Mouse (Mus musculus) MEL (cell line): ENCODE measurements around the gene Cox17. TPM values are rescaled to one million over a fixed set of nuclear protein-coding genes. Genes with fewer than 3 reads are reported as not detected.

Source experiments
- DNase-seq: peaks from one replicate; pipeline ENCODE4 v3.0.0; 2011; ENCODE audit warnings: low read depth, low spot score
- H3K27ac ChIP-seq: 2 replicates; pipeline ENCODE4 v1.5.1; 2012; ENCODE audit warnings: low read depth, mild to moderate bottlenecking, control low read depth, low read length, moderate library complexity; ENCODE audit not compliant: control insufficient read depth
- H3K27me3 ChIP-seq, 2 experiments: fragments of 150-350 bp in 1 of 2; sonication (generic) in 1 of 2; 2 replicates each; pipeline ENCODE4 v1.6.1; 2012; ENCODE audit warnings: low read length in 2 of 2, mild to moderate bottlenecking in 2 of 2, improper control_type of control experiment in 1 of 2, moderate library complexity in 1 of 2; ENCODE audit not compliant: insufficient read depth in 2 of 2, control insufficient read depth in 1 of 2
- H3K36me3 ChIP-seq, 2 experiments: 2 replicates each; pipeline ENCODE4 v1.6.1; 2012 to 2014; ENCODE audit warnings: low read length in 2 of 2, improper control_type of control experiment in 1 of 2, inconsistent platforms in 1 of 2, mild to moderate bottlenecking in 1 of 2; ENCODE audit not compliant: insufficient read depth in 2 of 2, control insufficient read depth in 1 of 2
- H3K4me1 ChIP-seq, 2 experiments: fragments of 150-350 bp in 1 of 2; sonication (generic) in 1 of 2; 2 replicates each; pipeline ENCODE4 v1.6.1; 2012; ENCODE audit warnings: low read length in 2 of 2, improper control_type of control experiment in 1 of 2, mild to moderate bottlenecking in 1 of 2; ENCODE audit not compliant: insufficient read depth in 2 of 2, control insufficient read depth in 1 of 2
- H3K4me3 ChIP-seq, 2 experiments: fragments of 150-350 bp in 1 of 2; sonication (generic) in 1 of 2; 2 replicates each; pipeline ENCODE4 v1.5.1; 2012; ENCODE audit warnings: low read depth in 2 of 2, low read length in 2 of 2, mild to moderate bottlenecking in 2 of 2, moderate library complexity in 2 of 2, control low read depth in 1 of 2, improper control_type of control experiment in 1 of 2; ENCODE audit not compliant: control insufficient read depth in 1 of 2, insufficient read depth in 1 of 2
- H3K79me2 ChIP-seq: 2 replicates; pipeline ENCODE4 v1.6.1; 2012; ENCODE audit warnings: mild to moderate bottlenecking, low read length, moderate library complexity; ENCODE audit not compliant: control insufficient read depth, poor library complexity, insufficient read depth
- H3K9ac ChIP-seq: 2 replicates; pipeline ENCODE4 v1.6.1; 2012; ENCODE audit warnings: low read depth, mild to moderate bottlenecking, control low read depth, low read length, moderate library complexity; ENCODE audit not compliant: control insufficient read depth, poor library complexity, severe bottlenecking
- H3K9me3 ChIP-seq: fragments of 150-350 bp; sonication (generic); replicated peaks from 2 replicates; pipeline ENCODE4 v1.6.1; 2012; ENCODE audit warnings: mild to moderate bottlenecking, low read length, improper control_type of control experiment, moderate library complexity; ENCODE audit not compliant: insufficient read depth
- BHLHE40 ChIP-seq: IDR thresholded peaks from 2 replicates; pipeline ENCODE4 v1.6.1; 2012; ENCODE audit warnings: low read depth, mild to moderate bottlenecking, inconsistent platforms, low read length, improper control_type of control experiment, borderline replicate concordance
- CHD1 ChIP-seq: IDR thresholded peaks from 2 replicates; pipeline ENCODE4 v1.6.1; 2012; ENCODE audit warnings: low read depth, mild to moderate bottlenecking, inconsistent platforms, low read length, improper control_type of control experiment
- CHD2 ChIP-seq: IDR thresholded peaks from 2 replicates; pipeline ENCODE4 v1.6.1; 2011; ENCODE audit warnings: low read length, improper control_type of control experiment
- CTCF ChIP-seq, 3 experiments: IDR thresholded peaks in 2 of 3; conservative IDR thresholded peaks in 1 of 3; 2 replicates each; pipeline ENCODE4 v1.5.1; 2011 to 2012; ENCODE audit warnings: low read length in 3 of 3, low read depth in 2 of 3, mild to moderate bottlenecking in 2 of 3, improper control_type of control experiment in 1 of 3, inconsistent platforms in 1 of 3, mixed read lengths in 1 of 3, moderate library complexity in 1 of 3; ENCODE audit not compliant: control insufficient read depth in 1 of 3, insufficient read depth in 1 of 3, poor library complexity in 1 of 3, severe bottlenecking in 1 of 3
- EP300 ChIP-seq, 2 experiments: IDR thresholded peaks; 2 replicates each; pipeline ENCODE4 v1.6.1; 2011; ENCODE audit warnings: improper control_type of control experiment in 2 of 2, low read length in 2 of 2, low read depth in 1 of 2, mild to moderate bottlenecking in 1 of 2
- ETS1 ChIP-seq: IDR thresholded peaks from 2 replicates; pipeline ENCODE4 v1.6.1; 2012; ENCODE audit warnings: low read depth, mild to moderate bottlenecking, inconsistent platforms, low read length, improper control_type of control experiment, moderate library complexity
- GATA1 ChIP-seq: IDR thresholded peaks from 2 replicates; pipeline ENCODE4 v1.6.1; 2011; ENCODE audit warnings: low read depth, low read length, improper control_type of control experiment
- MAFK ChIP-seq: IDR thresholded peaks from 2 replicates; pipeline ENCODE4 v1.6.1; 2011; ENCODE audit warnings: low read depth, mild to moderate bottlenecking, low read length, improper control_type of control experiment, borderline replicate concordance
- NELFE ChIP-seq: IDR thresholded peaks from 2 replicates; pipeline ENCODE4 v1.6.1; 2011; ENCODE audit warnings: low read depth, low read length, improper control_type of control experiment
- NRF1 ChIP-seq: IDR thresholded peaks from 2 replicates; pipeline ENCODE4 v1.6.1; 2014; ENCODE audit warnings: low read depth, mild to moderate bottlenecking, inconsistent platforms, low read length, improper control_type of control experiment, moderate library complexity; ENCODE audit not compliant: poor library complexity, insufficient read depth, severe bottlenecking
- RAD21 ChIP-seq: IDR thresholded peaks from 2 replicates; pipeline ENCODE4 v1.6.1; 2011; ENCODE audit warnings: mild to moderate bottlenecking, low read depth, low read length, improper control_type of control experiment
- SIN3A ChIP-seq: IDR thresholded peaks from 2 replicates; pipeline ENCODE4 v1.6.1; 2012; ENCODE audit warnings: low read length, improper control_type of control experiment, inconsistent platforms
- SMC3 ChIP-seq: IDR thresholded peaks from 2 replicates; pipeline ENCODE4 v1.6.1; 2011; ENCODE audit warnings: low read depth, low read length, improper control_type of control experiment
- TAL1 ChIP-seq: IDR thresholded peaks from 2 replicates; pipeline ENCODE4 v1.6.1; 2012; ENCODE audit warnings: mild to moderate bottlenecking, inconsistent platforms, low read length, moderate library complexity, mixed read lengths
- TCF12 ChIP-seq: IDR thresholded peaks from 2 replicates; pipeline ENCODE4 v1.6.1; 2014; ENCODE audit warnings: low read depth, mild to moderate bottlenecking, inconsistent platforms, low read length, improper control_type of control experiment, moderate library complexity
- UBTF ChIP-seq: IDR thresholded peaks from 2 replicates; pipeline ENCODE4 v1.6.1; 2012; ENCODE audit warnings: low read depth, mild to moderate bottlenecking, inconsistent platforms, low read length, improper control_type of control experiment, moderate library complexity, borderline replicate concordance; ENCODE audit not compliant: insufficient read depth
- USF1 ChIP-seq: IDR thresholded peaks from 2 replicates; pipeline ENCODE4 v1.6.1; 2014; ENCODE audit warnings: low read depth, mild to moderate bottlenecking, inconsistent platforms, low read length, improper control_type of control experiment, moderate library complexity
- USF2 ChIP-seq, 2 experiments: IDR thresholded peaks; 2 replicates each; pipeline ENCODE4 v1.6.1; 2011 to 2012; ENCODE audit warnings: improper control_type of control experiment in 2 of 2, low read length in 2 of 2, borderline replicate concordance in 1 of 2, inconsistent platforms in 1 of 2, low read depth in 1 of 2, mild to moderate bottlenecking in 1 of 2; ENCODE audit not compliant: insufficient read depth in 1 of 2
- ZKSCAN1 ChIP-seq: IDR thresholded peaks from 2 replicates; pipeline ENCODE4 v1.6.1; 2012; ENCODE audit warnings: low read depth, mild to moderate bottlenecking, inconsistent platforms, low read length, improper control_type of control experiment, moderate library complexity
- ZNF384 ChIP-seq: IDR thresholded peaks from 2 replicates; pipeline ENCODE4 v1.6.1; 2012; ENCODE audit warnings: low read depth, mild to moderate bottlenecking, inconsistent platforms, low read length, improper control_type of control experiment
- polyA plus RNA-seq, 2 experiments: library from polyadenylated mRNA; stranded (reverse) in 1 of 2; unstranded in 1 of 2; fragments of >175 nt in 1 of 2; fragments of >200 nt in 1 of 2; gene quantifications; 2 replicates each; pipeline versions ENCODE4 v1.2.1 to v1.2.4; 2012; ENCODE audit warnings: low replicate concordance in 2 of 2, low read depth in 1 of 2; ENCODE audit not compliant: insufficient read length in 2 of 2, insufficient read depth in 1 of 2, missing spikeins in 1 of 2
- total RNA-seq: library from RNA; depleted of rRNA; stranded (reverse); fragments of 300-350 nt; gene quantifications from 2 replicates; pipeline ENCODE4 v1.2.3, GENCODE M21; 2012

Cox17 gene
- total and polyA plus RNA-seq, 3 experiments = 269 to 295 TPM; not detected in 1

- H3K79me2 ChIP-seq = no peaks in the 10 kb centered on the region
- H3K4me3 ChIP-seq = no peak overlapping the region
- no peak for DNase-seq
- no peak overlapping the region for H3K9ac ChIP-seq
- no peaks in the 10 kb centered on the region for H3K9me3 ChIP-seq
- no peak for TF ChIP-seq NELFE
- TF ChIP-seq GATA1 = no peak
- no peak for TF ChIP-seq ETS1
- TF ChIP-seq SIN3A = no peak
- TF ChIP-seq TAL1 = no peak
- TF ChIP-seq NRF1 = no peak
- no peak for TF ChIP-seq EP300 (IDR thresholded peaks at IDR 0.05; ENCODE audit: low read depth in 1 of 2, low read length in 2 of 2)
- TF ChIP-seq, all 39 proteins: peak for 0
- no peaks in the 10 kb centered on the region for H3K4me1 ChIP-seq
- no peak overlapping the region for H3K27ac ChIP-seq
- H3K36me3 ChIP-seq = no peaks in the 10 kb centered on the region
- no peaks in the 10 kb centered on the region; a peak in 3 of 4 replicates for H3K27me3 ChIP-seq
Measured at GRCm38 (mm10) chr16:38318492-38318891, 28.3 kb upstream of the Cox17 start.

- H3K27ac ChIP-seq = no peak overlapping the region
Measured at GRCm38 (mm10) chr16:38319087-38319486, 27.7 kb upstream of the Cox17 start.

GRCm38 (mm10) chr16:38321452-38321935 lies 25.3 kb upstream of the Cox17 start:
- Histone ChIP-seq H3K9ac (no peak overlapping the region), H3K4me3 (no peak overlapping the region), H3K79me2 (no peaks in the 10 kb centered on the region), H3K9me3 (no peaks in the 10 kb centered on the region), H3K4me1 (no peaks in the 10 kb centered on the region), H3K36me3 (no peaks in the 10 kb centered on the region), H3K27ac (no peak overlapping the region), H3K27me3 (peaks cover 0 to 3% of the 10 kb centered on the region in 2 experiments; a peak in 2 of 4 replicates)
- peak; percentile 51 for DNase-seq
- TF ChIP-seq CHD1 (no peak), RAD21 (peak; percentile 56), ZNF384 (no peak), ZKSCAN1 (no peak), CTCF (IDR thresholded peaks at IDR 0.05 in 2 of 3, conservative IDR thresholded peaks at IDR 0.05 in 1 of 3; ENCODE audit: control insufficient read depth in 1 of 3, insufficient read depth in 1 of 3, low read depth in 2 of 3, low read length in 3 of 3, poor library complexity in 1 of 3, severe bottlenecking in 1 of 3) (peak; percentile 49 to 72 (median 66)), MAFK (no peak), USF1 (no peak), CHD2 (no peak), BHLHE40 (no peak), SIN3A (no peak), UBTF (no peak), TAL1 (no peak), SMC3 (peak; percentile 79), GATA1 (no peak), TCF12 (no peak), EP300 (IDR thresholded peaks at IDR 0.05; ENCODE audit: low read depth in 1 of 2, low read length in 2 of 2) (no peak), USF2 (IDR thresholded peaks at IDR 0.05; ENCODE audit: borderline replicate concordance in 1 of 2, insufficient read depth in 1 of 2, low read depth in 1 of 2, low read length in 2 of 2) (no peak)

More at GRCm38 (mm10) chr16:38319087-38319486, 27.7 kb upstream of the Cox17 start:
- Histone ChIP-seq H3K36me3 (no peaks in the 10 kb centered on the region), H3K79me2 (no peaks in the 10 kb centered on the region), H3K27me3 (no peaks in the 10 kb centered on the region; a peak in 2 of 4 replicates), H3K4me3 (no peak overlapping the region), H3K4me1 (no peaks in the 10 kb centered on the region), H3K9ac (no peak overlapping the region), H3K9me3 (no peaks in the 10 kb centered on the region)
- TF ChIP-seq MAFK (no peak), ZNF384 (0 out of 2 replicates have a peak, but pooled peaks have one; percentile 7)
- no peak for DNase-seq
